Mouse (Mus musculus): ENCODE data around the gene Map3k1. TPM values are rescaled to one million over a fixed set of nuclear protein-coding genes. Genes with fewer than 3 reads are reported as not detected.

Map3k1 gene
- polyA plus RNA-seq, 1 experiment = 34.5 TPM

- no peaks in the 10 kb centered on the region for H3K27me3 ChIP-seq (ENCODE audit: control insufficient read depth, insufficient read depth, low read length, poor library complexity, severe bottlenecking)
- no peak overlapping the region for H3K9ac ChIP-seq (ENCODE audit: low read depth, poor library complexity, severe bottlenecking)
- no peak overlapping the region for H3K27ac ChIP-seq (ENCODE audit: insufficient read depth, low read length)
- no peak overlapping the region for H3K4me3 ChIP-seq (ENCODE audit: low read depth, low read length)
- H3K9me3 ChIP-seq (replicated peaks; ENCODE audit: control insufficient read depth, insufficient read depth, low read length, poor library complexity, severe bottlenecking) = no peaks in the 10 kb centered on the region
- TF ChIP-seq EP300 (IDR thresholded peaks at IDR 0.05; ENCODE audit: insufficient read depth, low read depth, low read length) = no peak
- TF ChIP-seq CTCF (IDR thresholded peaks at IDR 0.05; ENCODE audit: low read depth, low read length) = no peak
- no peak for TF ChIP-seq POLR2A (IDR thresholded peaks at IDR 0.05; ENCODE audit: insufficient read depth, low read length)
- peaks cover 7% of the 10 kb centered on the region for H3K4me1 ChIP-seq (ENCODE audit: control insufficient read depth, insufficient read depth, low read length)
- no peaks in the 10 kb centered on the region for H3K36me3 ChIP-seq (ENCODE audit: control insufficient read depth, insufficient read depth, low read length, poor library complexity, severe bottlenecking)
Observed at GRCm38 (mm10) chr13:111800866-111801265, 7.9 kb downstream of the Map3k1 start.

GRCm38 (mm10) chr13:111798044-111798443 is 10.7 kb downstream of the Map3k1 start:
- Histone ChIP-seq H3K4me3 (ENCODE audit: low read depth, low read length) (no peak overlapping the region), H3K9ac (ENCODE audit: low read depth, poor library complexity, severe bottlenecking) (no peak overlapping the region), H3K27ac (ENCODE audit: insufficient read depth, low read length) (no peak overlapping the region), H3K9me3 (replicated peaks; ENCODE audit: control insufficient read depth, insufficient read depth, low read length, poor library complexity, severe bottlenecking) (no peaks in the 10 kb centered on the region), H3K4me1 (ENCODE audit: control insufficient read depth, insufficient read depth, low read length) (peaks cover 7% of the 10 kb centered on the region), H3K27me3 (ENCODE audit: control insufficient read depth, insufficient read depth, low read length, poor library complexity, severe bottlenecking) (no peaks in the 10 kb centered on the region), H3K36me3 (ENCODE audit: control insufficient read depth, insufficient read depth, low read length, poor library complexity, severe bottlenecking) (no peaks in the 10 kb centered on the region)
- TF ChIP-seq EP300 (IDR thresholded peaks at IDR 0.05; ENCODE audit: insufficient read depth, low read depth, low read length) (no peak), CTCF (IDR thresholded peaks at IDR 0.05; ENCODE audit: low read depth, low read length) (no peak), POLR2A (IDR thresholded peaks at IDR 0.05; ENCODE audit: insufficient read depth, low read length) (no peak)

GRCm38 (mm10) chr13:111797021-111797420 is 11.8 kb downstream of the Map3k1 start:
- TF ChIP-seq EP300 (IDR thresholded peaks at IDR 0.05; ENCODE audit: insufficient read depth, low read depth, low read length) (0 out of 2 replicates have a peak, but pooled peaks have one; percentile 8), POLR2A (IDR thresholded peaks at IDR 0.05; ENCODE audit: insufficient read depth, low read length) (no peak)
- Histone ChIP-seq H3K4me1 (ENCODE audit: control insufficient read depth, insufficient read depth, low read length) (peaks cover 5% of the 10 kb centered on the region), H3K9ac (ENCODE audit: low read depth, poor library complexity, severe bottlenecking) (no peak overlapping the region), H3K27ac (ENCODE audit: insufficient read depth, low read length) (no peak overlapping the region), H3K4me3 (ENCODE audit: low read depth, low read length) (no peak overlapping the region), H3K36me3 (ENCODE audit: control insufficient read depth, insufficient read depth, low read length, poor library complexity, severe bottlenecking) (no peaks in the 10 kb centered on the region), H3K27me3 (ENCODE audit: control insufficient read depth, insufficient read depth, low read length, poor library complexity, severe bottlenecking) (no peaks in the 10 kb centered on the region), H3K9me3 (replicated peaks; ENCODE audit: control insufficient read depth, insufficient read depth, low read length, poor library complexity, severe bottlenecking) (no peaks in the 10 kb centered on the region)

GRCm38 (mm10) chr13:111796191-111796920 is 12.4 kb downstream of the Map3k1 start:
- Histone ChIP-seq H3K27ac (ENCODE audit: insufficient read depth, low read length) (no peak overlapping the region), H3K4me1 (ENCODE audit: control insufficient read depth, insufficient read depth, low read length) (peaks cover 5% of the 10 kb centered on the region)
- TF ChIP-seq EP300 (IDR thresholded peaks at IDR 0.05; ENCODE audit: insufficient read depth, low read depth, low read length) (no peak), CTCF (IDR thresholded peaks at IDR 0.05; ENCODE audit: low read depth, low read length) (no peak), POLR2A (IDR thresholded peaks at IDR 0.05; ENCODE audit: insufficient read depth, low read length) (no peak)

GRCm38 (mm10) chr13:111792975-111793287 is 15.9 kb downstream of the Map3k1 start:
- H3K27ac ChIP-seq (ENCODE audit: insufficient read depth, low read length) = no peak overlapping the region
- no peaks in the 10 kb centered on the region for H3K36me3 ChIP-seq (ENCODE audit: control insufficient read depth, insufficient read depth, low read length, poor library complexity, severe bottlenecking)
- H3K9me3 ChIP-seq (replicated peaks; ENCODE audit: control insufficient read depth, insufficient read depth, low read length, poor library complexity, severe bottlenecking) = no peaks in the 10 kb centered on the region
- no peak overlapping the region for H3K9ac ChIP-seq (ENCODE audit: low read depth, poor library complexity, severe bottlenecking)
- TF ChIP-seq POLR2A (IDR thresholded peaks at IDR 0.05; ENCODE audit: insufficient read depth, low read length) (no peak), CTCF (IDR thresholded peaks at IDR 0.05; ENCODE audit: low read depth, low read length) (no peak), EP300 (IDR thresholded peaks at IDR 0.05; ENCODE audit: insufficient read depth, low read depth, low read length) (no peak)
- H3K27me3 ChIP-seq (ENCODE audit: control insufficient read depth, insufficient read depth, low read length, poor library complexity, severe bottlenecking) = no peaks in the 10 kb centered on the region
- peaks cover 4% of the 10 kb centered on the region for H3K4me1 ChIP-seq (ENCODE audit: control insufficient read depth, insufficient read depth, low read length)
- H3K4me3 ChIP-seq (ENCODE audit: low read depth, low read length) = no peak overlapping the region

More at GRCm38 (mm10) chr13:111796191-111796920, 12.4 kb downstream of the Map3k1 start:
- H3K4me3 ChIP-seq (ENCODE audit: low read depth, low read length) = no peak overlapping the region
- no peak overlapping the region for H3K9ac ChIP-seq (ENCODE audit: low read depth, poor library complexity, severe bottlenecking)
- no peaks in the 10 kb centered on the region for H3K27me3 ChIP-seq (ENCODE audit: control insufficient read depth, insufficient read depth, low read length, poor library complexity, severe bottlenecking)
- no peaks in the 10 kb centered on the region for H3K36me3 ChIP-seq (ENCODE audit: control insufficient read depth, insufficient read depth, low read length, poor library complexity, severe bottlenecking)
- H3K9me3 ChIP-seq (replicated peaks; ENCODE audit: control insufficient read depth, insufficient read depth, low read length, poor library complexity, severe bottlenecking) = no peaks in the 10 kb centered on the region

GRCm38 (mm10) chr13:111792130-111792974 is 16.4 kb downstream of the Map3k1 start:
- Histone ChIP-seq H3K27ac (ENCODE audit: insufficient read depth, low read length) (no peak overlapping the region), H3K4me1 (ENCODE audit: control insufficient read depth, insufficient read depth, low read length) (peaks cover 3% of the 10 kb centered on the region), H3K9ac (ENCODE audit: low read depth, poor library complexity, severe bottlenecking) (no peak overlapping the region)

More at GRCm38 (mm10) chr13:111792130-111792974, 16.4 kb downstream of the Map3k1 start:
- no peak for TF ChIP-seq EP300 (IDR thresholded peaks at IDR 0.05; ENCODE audit: insufficient read depth, low read depth, low read length)
- TF ChIP-seq CTCF (IDR thresholded peaks at IDR 0.05; ENCODE audit: low read depth, low read length) = no peak
- no peak for TF ChIP-seq POLR2A (IDR thresholded peaks at IDR 0.05; ENCODE audit: insufficient read depth, low read length)
- Histone ChIP-seq H3K27me3 (ENCODE audit: control insufficient read depth, insufficient read depth, low read length, poor library complexity, severe bottlenecking) (no peaks in the 10 kb centered on the region), H3K36me3 (ENCODE audit: control insufficient read depth, insufficient read depth, low read length, poor library complexity, severe bottlenecking) (no peaks in the 10 kb centered on the region), H3K4me3 (ENCODE audit: low read depth, low read length) (no peak overlapping the region), H3K9me3 (replicated peaks; ENCODE audit: control insufficient read depth, insufficient read depth, low read length, poor library complexity, severe bottlenecking) (no peaks in the 10 kb centered on the region)

Data from ES-Bruce4 (cell line).